Mouse (Mus musculus) telencephalon, adult 2 months (tissue): ENCODE results near the gene Fam183b.
"Not testable (repeated sequence)": the region's sequence is repeated elsewhere in the genome, so short reads cannot be mapped to it uniquely, and the experiment has no call there.

Experiments used
- DNase-seq: peaks from one replicate; pipeline ENCODE4 v3.0.0-alpha.2; 2011; ENCODE audit warnings: low read depth, low spot score

The Fam183b gene

GRCm38 (mm10) chr11:58801558-58802228, at the start of gene Fam183b:
Gene Fam183b, minus strand, starts transcription at chr11:58801960.
- peak; percentile 34 for DNase-seq

GRCm38 (mm10) chr11:58849731-58850130, 48.0 kb upstream of the Fam183b start:
- no peak for DNase-seq

DNA sequence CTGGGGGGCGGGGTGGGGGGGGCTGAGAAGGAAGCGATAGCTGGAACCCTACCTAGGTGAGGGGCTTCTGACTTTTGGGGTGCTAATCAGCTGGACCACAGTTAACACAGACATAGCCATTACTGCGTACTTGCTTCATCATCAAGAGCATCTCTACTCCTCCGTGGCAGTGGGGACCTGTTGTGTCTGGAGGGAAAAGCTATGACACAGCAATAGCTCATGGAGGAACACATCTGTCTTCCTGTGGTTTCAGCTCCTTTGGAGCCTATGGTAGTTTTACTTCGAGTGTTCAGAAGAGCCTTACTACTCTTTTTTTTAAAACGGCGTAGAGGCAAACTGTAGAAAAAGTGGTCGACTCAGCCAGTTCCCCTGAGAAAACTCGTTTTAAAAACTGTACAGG, 45.9 kb upstream of the Fam183b start:
- no peak for DNase-seq

- DNase-seq: peak; percentile 99
Measured at GRCm38 (mm10) chr11:58846919-58847461, 45.2 kb upstream of the Fam183b start, which contains the start of gene Gm12258. Gene Gm12258, plus strand, starts transcription at chr11:58847158.

GRCm38 (mm10) chr11:58838951-58839350, 37.2 kb upstream of the Fam183b start, which contains the start of gene Olfr311:
Gene Olfr311, plus strand, starts transcription at chr11:58839251.
- DNase-seq: not testable (repeated sequence)

DNA sequence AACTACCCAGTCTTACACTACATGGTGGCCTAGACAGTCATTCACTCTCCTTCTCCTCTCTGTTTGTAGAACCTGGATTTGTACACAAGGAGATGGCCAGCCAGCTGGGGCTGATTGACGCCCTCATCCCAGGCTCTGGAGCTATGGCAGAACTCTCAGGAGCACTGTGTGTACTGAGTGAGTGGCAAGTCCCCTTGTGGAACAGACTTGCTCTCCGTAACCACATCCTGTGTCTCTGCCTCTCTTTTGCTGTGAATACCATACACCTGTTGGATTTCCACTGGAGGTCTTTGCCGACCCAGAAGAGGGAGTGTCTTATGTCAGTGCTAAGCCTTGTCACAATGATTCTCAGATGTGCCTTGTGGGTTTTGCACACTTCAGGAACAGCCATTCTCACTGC, 30.8 kb upstream of the Fam183b start:
- not testable (repeated sequence) for DNase-seq

GRCm38 (mm10) chr11:58829764-58830163, 28.0 kb upstream of the Fam183b start:
- DNase-seq: no peak

- not testable (repeated sequence) for DNase-seq
Measured at GRCm38 (mm10) chr11:58828937-58829336, 27.2 kb upstream of the Fam183b start, which contains the start of gene Olfr312. Gene Olfr312, plus strand, starts transcription at chr11:58829237.

GRCm38 (mm10) chr11:58815676-58816075, 13.9 kb upstream of the Fam183b start:
- no peak for DNase-seq

DNA sequence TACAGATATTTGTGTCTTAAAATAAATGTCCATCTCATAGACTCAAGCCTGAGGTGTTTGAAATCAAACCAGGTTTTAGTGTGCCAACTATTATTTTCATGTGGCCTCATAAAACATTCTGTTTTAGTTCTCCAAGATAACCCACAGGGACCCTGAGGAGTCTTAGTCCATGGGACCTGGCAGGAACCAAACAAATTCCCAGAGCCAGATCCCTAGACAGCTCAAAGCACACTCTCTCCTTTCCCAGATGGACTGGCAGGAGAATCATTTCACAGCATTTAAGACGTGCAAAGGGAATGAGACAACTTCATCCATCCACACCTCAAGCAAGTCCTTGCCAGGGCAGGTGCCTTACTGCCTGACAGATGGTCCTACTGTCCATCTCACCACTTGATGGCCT, 12.9 kb upstream of the Fam183b start, which contains the start of gene Olfr313:
Gene Olfr313, plus strand, starts transcription at position 301 of the 400 bp plus-strand sequence.
- DNase-seq: not testable (repeated sequence)

DNA sequence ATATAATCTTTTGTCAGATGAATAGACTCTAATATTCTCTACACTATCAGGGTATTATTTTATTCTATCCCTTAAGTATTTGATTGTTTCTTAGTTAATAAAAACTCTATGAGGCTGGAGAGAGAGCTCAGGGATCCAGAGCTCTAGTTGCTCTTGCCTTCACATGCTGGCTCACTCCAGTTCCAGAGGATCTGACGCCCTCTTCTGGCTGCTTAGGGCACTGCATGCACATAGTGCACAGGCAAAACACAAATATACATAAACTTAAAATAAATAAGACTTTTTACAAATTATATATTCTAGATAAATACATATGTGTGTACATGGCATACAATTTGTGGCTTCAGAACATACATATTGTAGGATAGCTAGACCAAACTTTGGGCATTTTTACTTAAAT, 10.2 kb upstream of the Fam183b start:
- DNase-seq: no peak

- no peak for DNase-seq
Measured at GRCm38 (mm10) chr11:58804393-58804792, 2.6 kb upstream of the Fam183b start.

DNA sequence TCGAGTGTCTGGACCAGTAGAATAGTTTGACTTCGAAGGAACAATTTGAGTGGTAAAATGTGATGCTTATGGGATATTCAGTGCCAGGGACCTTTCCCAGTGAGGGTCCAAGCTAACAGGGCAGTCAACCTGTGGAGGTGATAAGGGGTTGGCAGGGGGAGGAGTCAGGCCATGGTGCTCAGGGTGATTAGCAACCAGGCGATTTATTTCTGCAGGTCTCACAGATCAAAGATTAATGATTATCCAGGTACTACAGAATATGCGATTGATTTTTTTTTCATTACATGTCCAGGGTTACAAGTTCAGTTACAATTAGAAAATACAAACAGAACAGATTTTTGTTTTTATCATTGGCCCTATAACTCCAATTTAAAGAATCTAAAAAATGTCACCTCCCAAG, 2.1 kb upstream of the Fam183b start:
- no peak for DNase-seq

DNA sequence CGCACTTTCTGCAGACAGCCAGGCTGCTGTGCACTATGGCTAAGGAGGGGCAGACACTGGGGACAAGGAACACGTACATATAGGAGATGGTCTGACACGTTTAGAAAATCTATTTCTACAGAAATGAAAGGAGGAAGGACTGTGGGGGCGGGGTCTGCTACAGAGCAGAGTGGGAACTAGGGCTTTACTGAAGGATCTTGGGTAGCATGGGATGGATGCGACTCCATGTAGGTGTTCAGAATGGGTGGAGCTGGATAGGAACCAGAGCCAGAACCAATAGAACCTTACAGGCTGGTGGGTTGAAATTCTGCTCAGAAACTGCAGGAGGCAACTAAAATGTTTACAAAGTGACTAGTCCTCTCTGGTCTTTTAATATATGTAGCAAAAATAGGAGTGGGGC, 2.0 kb downstream of the Fam183b start:
- DNase-seq: peak; percentile 19

GRCm38 (mm10) chr11:58796850-58797249, 4.9 kb downstream of the Fam183b start:
- peak; percentile 69 for DNase-seq

- DNase-seq: no peak
Measured at GRCm38 (mm10) chr11:58795856-58796255, 5.9 kb downstream of the Fam183b start.

GRCm38 (mm10) chr11:58790646-58791045, 11.1 kb downstream of the Fam183b start:
- DNase-seq: no peak

- no peak for DNase-seq
Measured at GRCm38 (mm10) chr11:58790053-58790452, 11.7 kb downstream of the Fam183b start.

DNA sequence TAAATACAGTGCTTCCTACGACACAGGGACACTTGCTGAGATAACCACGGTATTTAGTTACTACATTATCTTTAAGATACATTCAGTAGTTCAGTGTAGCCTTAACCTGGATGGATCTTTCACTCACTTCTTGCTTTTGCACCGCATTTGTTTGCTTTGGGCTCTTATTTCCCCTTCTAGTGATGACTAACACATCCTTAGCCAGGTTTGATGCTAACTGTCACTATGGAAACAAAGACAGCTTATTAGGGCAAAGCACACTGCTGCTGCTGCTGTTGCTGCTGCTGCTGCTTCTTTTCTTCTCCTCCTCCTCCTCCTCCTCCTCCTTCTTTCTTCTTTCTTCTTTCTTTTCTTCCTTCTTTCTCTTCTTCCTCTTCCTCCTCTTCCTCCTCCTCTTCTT, 12.2 kb downstream of the Fam183b start:
- no peak for DNase-seq

GRCm38 (mm10) chr11:58788346-58788745, 13.4 kb downstream of the Fam183b start:
- no peak for DNase-seq

DNA sequence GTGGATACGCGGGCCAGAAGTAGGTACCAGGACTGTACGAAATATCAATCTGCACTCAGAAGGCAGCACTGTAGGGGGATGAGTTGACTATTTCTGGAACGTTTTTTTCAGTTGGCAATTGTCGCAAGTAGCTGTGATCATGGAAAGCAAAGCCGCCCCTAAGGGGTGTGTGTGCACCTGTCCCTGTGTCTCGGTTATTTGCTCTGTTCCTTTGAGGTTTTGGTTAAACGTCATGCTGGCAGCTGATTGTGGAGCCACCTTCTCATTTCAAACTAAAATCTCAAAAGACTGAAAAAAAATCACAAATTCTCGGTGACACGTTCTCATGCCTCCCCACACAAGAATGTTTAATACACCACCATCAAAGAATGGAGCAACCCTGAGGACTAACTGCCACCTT, 14.1 kb downstream of the Fam183b start:
- no peak for DNase-seq

DNA sequence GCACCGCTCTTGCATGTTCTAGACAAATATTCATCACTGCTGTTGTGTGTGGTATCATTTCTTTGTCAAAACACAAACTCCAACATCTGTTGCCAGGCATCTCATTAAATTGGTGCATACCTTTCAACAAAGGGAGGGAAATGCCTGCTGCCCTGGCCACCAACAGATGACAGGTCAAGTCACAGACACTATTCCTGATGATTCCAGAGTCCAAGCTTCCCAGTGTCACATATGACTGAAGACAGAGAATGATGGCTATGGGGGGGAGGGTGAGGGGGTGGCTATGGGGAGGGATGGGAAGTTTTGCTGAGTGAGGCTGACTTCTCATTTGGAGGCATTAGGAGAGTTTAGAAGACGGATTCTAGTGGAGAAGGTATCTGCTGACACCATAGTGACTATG, 17.6 kb downstream of the Fam183b start:
- DNase-seq: no peak

DNA sequence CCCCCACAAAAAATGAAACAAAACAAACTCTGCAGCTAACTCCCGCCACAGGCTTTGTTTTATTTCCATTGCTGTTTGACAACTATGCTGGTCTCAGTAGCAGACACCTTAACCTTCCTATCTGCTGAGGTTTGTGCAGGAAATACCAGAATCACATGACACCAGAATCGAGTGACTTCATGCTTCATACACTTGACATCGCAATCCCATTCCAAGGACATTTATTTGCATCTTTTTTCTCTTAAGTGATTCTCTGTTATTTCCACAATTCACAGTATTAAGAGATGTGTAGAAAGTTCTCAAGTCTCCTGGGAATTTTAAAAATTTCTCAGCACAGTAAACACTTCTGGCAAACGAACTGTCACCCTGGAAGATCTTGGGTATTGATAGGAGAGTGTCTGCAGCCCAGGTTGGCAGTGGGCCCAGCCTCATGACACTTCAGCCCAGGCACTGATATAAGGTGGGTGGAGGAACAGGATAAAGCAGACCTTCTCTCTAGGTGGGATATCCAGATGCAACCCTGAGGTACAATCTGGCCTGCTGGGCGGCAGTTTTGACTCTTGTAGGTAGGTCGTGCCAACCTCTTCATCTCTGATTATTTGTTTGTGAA, 19.2 kb downstream of the Fam183b start, which contains the start of gene Olfr314:
Gene Olfr314, plus strand, starts transcription at position 473 of the 610 bp plus-strand sequence.
- DNase-seq: no peak
